Mouse (Mus musculus) heart, postnatal 0 days (tissue): ENCODE data around the gene Gm42791. TPM values are rescaled to one million over a fixed set of nuclear protein-coding genes. Genes with fewer than 3 reads are reported as not detected.

Source experiments
- ATAC-seq: fragments of 200-750 bp; cut with Nextera tagmentation; 2 replicates; pipeline ENCODE4 v1.8.0; 2017; ENCODE audit warnings: low read depth, moderate number of reproducible peaks, moderate library complexity; ENCODE audit not compliant: insufficient read depth
- DNase-seq: peaks from one replicate; pipeline ENCODE4 v3.0.0-alpha.2; 2016; ENCODE audit warnings: low spot score
- H3K27ac ChIP-seq: fragments of 300-500 bp; sonication (generic); 2 replicates; pipeline ENCODE4 v1.5.1; 2014; ENCODE audit warnings: low read depth, mild to moderate bottlenecking
- H3K27me3 ChIP-seq: fragments of 300-500 bp; sonication (generic); 2 replicates; pipeline ENCODE4 v1.6.1; 2014; ENCODE audit warnings: low read length, mixed read lengths; ENCODE audit not compliant: control insufficient read depth, insufficient read depth
- H3K36me3 ChIP-seq: fragments of 300-500 bp; sonication (generic); replicated peaks from 2 replicates; pipeline ENCODE4 v1.6.1; 2014; ENCODE audit warnings: low read length, mixed read lengths; ENCODE audit not compliant: control insufficient read depth, insufficient read depth
- H3K4me1 ChIP-seq: fragments of 300-500 bp; sonication (generic); 2 replicates; pipeline ENCODE4 v1.6.1; 2014; ENCODE audit warnings: antibody characterized with exemption; ENCODE audit not compliant: control insufficient read depth, insufficient read depth
- H3K4me2 ChIP-seq: fragments of 300-500 bp; sonication (generic); 2 replicates; pipeline ENCODE4 v1.6.1; 2014; ENCODE audit warnings: low read depth, mild to moderate bottlenecking, low read length, moderate library complexity
- H3K4me3 ChIP-seq: fragments of 300-500 bp; sonication (generic); 2 replicates; pipeline ENCODE4 v1.5.1; 2014; ENCODE audit warnings: low read depth, low read length
- H3K9ac ChIP-seq: fragments of 300-500 bp; sonication (generic); replicated peaks from 2 replicates; pipeline ENCODE4 v1.6.1; 2014; ENCODE audit warnings: low read depth, low read length, mixed read lengths
- H3K9me3 ChIP-seq: fragments of 300-500 bp; sonication (generic); replicated peaks from 2 replicates; pipeline ENCODE4 v1.6.1; 2016; ENCODE audit warnings: low read length; ENCODE audit not compliant: control insufficient read depth
- CTCF ChIP-seq: IDR thresholded peaks from 2 replicates; pipeline ENCODE4 v1.5.1; 2016; ENCODE audit warnings: antibody characterized with exemption, control low read depth, low read depth
- EP300 ChIP-seq: IDR thresholded peaks from 2 replicates; pipeline ENCODE4 v1.6.1; 2016; ENCODE audit warnings: antibody characterized with exemption, low read depth
- WGBS: fragments of 180-500 bp; shearing (Covaris S2); extraction: QIAGEN DNeasy Blood & Tissue Kit; methylation state at CpG from one replicate; pipeline ENCODE4 v1.1.7; 2014; 5-methylcytosine and 5-hydroxymethylcytosine counted together
- polyA plus RNA-seq: library from polyadenylated mRNA; unstranded; fragments of >200 nt; fragmentation: Nextera tagmentation; extraction: Ambion mirVana; gene quantifications from 2 replicates; pipeline ENCODE4 v1.2.1, GENCODE M21; 2015
- total RNA-seq: library from RNA; depleted of rRNA; stranded (reverse); fragments of >200 nt; gene quantifications from 2 replicates; pipeline ENCODE4 v1.2.3, GENCODE M21; 2014; ENCODE audit warnings: low replicate concordance

Gene Gm42791
- total and polyA plus RNA-seq, 2 experiments from 2014 or later = 1.00 TPM; not detected in 1

DNA sequence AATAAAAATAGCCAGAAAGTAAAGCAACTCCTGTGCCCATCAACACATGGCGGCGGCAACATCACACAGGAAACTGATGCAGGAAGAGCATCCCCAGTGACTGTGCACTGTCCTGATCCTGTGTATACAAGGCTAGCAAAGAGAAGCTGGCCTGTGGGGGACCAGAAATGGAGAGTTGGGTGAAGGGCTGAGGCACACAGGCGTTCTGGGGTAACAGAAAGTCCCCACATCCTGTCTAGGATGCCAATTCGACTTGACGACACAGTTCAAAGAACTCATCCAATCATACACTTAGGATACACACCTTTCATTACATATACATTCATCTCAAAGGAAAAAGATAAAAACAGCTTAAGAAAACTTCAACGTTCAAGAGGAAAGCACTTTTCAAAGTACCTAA, 106.9 kb downstream of the Gm42791 start:
- Histone ChIP-seq H3K36me3 (peaks cover 71% of the 10 kb centered on the region), H3K4me2 (no peak overlapping the region), H3K27me3 (no peaks in the 10 kb centered on the region), H3K9ac (no peak overlapping the region), H3K9me3 (no peaks in the 10 kb centered on the region), H3K27ac (no peak overlapping the region), H3K4me1 (no peaks in the 10 kb centered on the region), H3K4me3 (no peak overlapping the region)
- no peak for ATAC-seq
- TF ChIP-seq EP300 (no peak), CTCF (no peak)
- 83% methylated on average over 6 of the region's 6 CpGs for WGBS
- DNase-seq = no peak

DNA sequence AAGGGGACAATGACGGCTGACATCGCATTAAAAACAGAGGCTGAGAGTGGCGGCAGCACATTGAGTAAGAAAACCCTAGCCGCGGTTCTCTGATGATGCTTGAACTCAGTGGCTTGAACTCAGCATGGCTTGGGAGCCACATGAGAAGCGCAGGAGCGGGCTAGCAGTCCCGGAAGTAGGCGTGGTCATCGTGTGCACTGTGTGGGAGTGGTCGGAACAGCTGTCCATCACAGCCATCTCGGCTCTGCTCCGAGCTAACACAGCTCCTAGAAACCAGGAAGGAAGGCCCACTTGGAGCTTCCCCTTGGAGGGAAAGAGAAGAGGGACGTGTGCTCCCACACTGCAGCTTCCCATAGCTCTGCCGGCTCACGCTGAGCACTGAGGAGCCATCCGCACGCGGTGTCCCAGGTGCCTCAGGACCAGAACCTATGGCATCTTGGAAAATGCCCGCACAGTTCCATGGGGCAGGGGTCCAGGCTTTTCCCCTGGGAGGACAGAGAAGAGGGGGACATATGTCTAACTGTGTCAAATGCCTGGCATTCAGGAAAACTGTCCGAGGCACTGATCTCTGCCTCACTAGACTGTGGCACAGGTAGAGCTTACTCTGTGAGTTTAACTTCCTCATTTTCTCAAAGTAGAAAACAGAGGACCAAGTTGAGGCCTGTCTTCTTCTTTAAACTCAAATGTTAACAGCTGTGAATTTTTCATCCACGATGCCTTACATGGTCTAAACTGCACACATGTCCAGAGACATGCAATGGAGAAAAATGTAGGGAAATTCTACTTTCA, 108.9 kb downstream of the Gm42791 start:
- peaks cover 56% of the 10 kb centered on the region for H3K36me3 ChIP-seq
- no peak overlapping the region for H3K27ac ChIP-seq
- H3K4me2 ChIP-seq = no peak overlapping the region
- WGBS = 37% methylated on average over 22 of the region's 22 CpGs
- peak; percentile 44; the same call in 1 of the 2 replicates for ATAC-seq
- no peaks in the 10 kb centered on the region for H3K9me3 ChIP-seq
- no peaks in the 10 kb centered on the region for H3K4me1 ChIP-seq
- no peak for TF ChIP-seq EP300
- TF ChIP-seq CTCF = no peak
- no peak overlapping the region for H3K4me3 ChIP-seq
- peak; percentile 14 for DNase-seq
- no peak overlapping the region for H3K9ac ChIP-seq
- H3K27me3 ChIP-seq = no peaks in the 10 kb centered on the region

DNA sequence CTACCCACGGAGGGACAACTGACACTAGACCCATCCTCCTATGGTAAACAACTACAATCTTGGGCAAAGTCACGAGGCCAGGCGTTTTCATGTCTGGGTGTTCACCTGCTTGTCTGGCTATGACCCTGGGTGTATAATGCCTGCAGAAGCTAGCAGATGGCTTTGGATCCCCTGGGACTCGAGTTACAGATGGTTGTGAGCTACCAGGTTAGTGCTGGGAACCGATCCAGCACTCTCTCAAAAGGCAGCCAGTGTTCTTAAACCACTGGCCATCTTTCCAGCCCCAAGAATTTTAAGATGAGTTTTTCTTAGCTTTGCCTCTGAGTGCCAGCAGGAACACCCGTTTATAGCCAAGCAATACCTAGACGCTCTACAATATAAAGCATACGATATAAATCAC, 111.3 kb downstream of the Gm42791 start:
- Histone ChIP-seq H3K36me3 (peaks cover 51% of the 10 kb centered on the region), H3K9me3 (no peaks in the 10 kb centered on the region), H3K27me3 (no peaks in the 10 kb centered on the region), H3K27ac (no peak overlapping the region), H3K4me3 (no peak overlapping the region), H3K9ac (no peak overlapping the region), H3K4me1 (no peaks in the 10 kb centered on the region), H3K4me2 (no peak overlapping the region)
- no peak for ATAC-seq
- 86% methylated on average over 8 of the region's 8 CpGs for WGBS
- TF ChIP-seq EP300 (no peak), CTCF (no peak)
- DNase-seq = no peak

DNA sequence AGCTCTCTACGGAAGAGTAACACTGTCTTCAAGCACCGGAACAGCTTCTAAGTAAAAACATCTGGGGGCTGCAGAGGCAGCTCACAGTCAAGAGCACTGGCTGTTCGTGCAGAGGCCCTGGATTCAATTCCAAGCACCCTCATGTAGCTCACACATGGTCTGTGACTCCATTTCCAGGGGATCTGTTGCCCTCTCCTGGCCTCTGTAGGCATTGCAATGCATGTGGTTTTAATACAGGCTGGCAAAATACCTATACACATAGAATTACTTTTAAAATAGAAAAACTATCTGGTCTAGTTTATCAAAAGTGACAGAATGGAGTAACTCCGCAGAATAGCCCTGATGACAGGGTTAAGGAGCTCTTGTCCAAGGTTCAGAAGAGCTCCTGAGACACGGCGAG, 115.7 kb downstream of the Gm42791 start:
- ATAC-seq (no peak), DNase-seq (no peak)
- H3K27me3 ChIP-seq = no peaks in the 10 kb centered on the region
- no peak overlapping the region for H3K4me3 ChIP-seq
- WGBS = 91% methylated on average over 6 of the region's 6 CpGs
- H3K4me1 ChIP-seq = no peaks in the 10 kb centered on the region
- no peak overlapping the region for H3K4me2 ChIP-seq
- peak; percentile 28; the same call in 1 of the 2 replicates for TF ChIP-seq CTCF
- no peak for TF ChIP-seq EP300
- no peak overlapping the region for H3K9ac ChIP-seq
- no peak overlapping the region for H3K27ac ChIP-seq
- H3K9me3 ChIP-seq = no peaks in the 10 kb centered on the region
- H3K36me3 ChIP-seq = peaks cover 66% of the 10 kb centered on the region

DNA sequence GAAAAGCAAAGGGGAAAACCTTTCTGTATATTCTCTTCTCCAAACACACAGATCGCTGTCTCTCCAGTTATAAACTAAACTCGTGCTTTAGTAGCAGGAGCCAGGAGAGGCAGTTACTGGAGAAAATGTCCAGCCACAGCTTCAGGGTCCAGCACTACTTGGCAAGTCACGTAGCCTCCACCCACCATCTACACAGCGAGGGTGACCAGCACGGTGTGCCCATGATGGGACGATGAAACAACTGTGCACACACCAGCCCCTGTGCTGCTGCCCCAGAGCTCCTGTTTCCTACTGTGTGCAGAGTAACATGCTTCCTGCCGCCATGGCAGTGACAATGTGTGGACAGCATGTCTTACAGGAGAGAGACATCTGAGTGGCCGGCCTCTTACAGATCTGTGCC, 121.8 kb downstream of the Gm42791 start:
- WGBS = 76% methylated on average over 8 of the region's 8 CpGs
- no peak overlapping the region for H3K4me3 ChIP-seq
- no peaks in the 10 kb centered on the region for H3K4me1 ChIP-seq
- H3K4me2 ChIP-seq = no peak overlapping the region
- H3K27me3 ChIP-seq = no peaks in the 10 kb centered on the region
- ATAC-seq (no peak), DNase-seq (no peak)
- H3K27ac ChIP-seq = no peak overlapping the region
- no peaks in the 10 kb centered on the region for H3K9me3 ChIP-seq
- no peak overlapping the region for H3K9ac ChIP-seq
- peaks cover 54% of the 10 kb centered on the region for H3K36me3 ChIP-seq
- TF ChIP-seq EP300 (no peak), CTCF (no peak)

DNA sequence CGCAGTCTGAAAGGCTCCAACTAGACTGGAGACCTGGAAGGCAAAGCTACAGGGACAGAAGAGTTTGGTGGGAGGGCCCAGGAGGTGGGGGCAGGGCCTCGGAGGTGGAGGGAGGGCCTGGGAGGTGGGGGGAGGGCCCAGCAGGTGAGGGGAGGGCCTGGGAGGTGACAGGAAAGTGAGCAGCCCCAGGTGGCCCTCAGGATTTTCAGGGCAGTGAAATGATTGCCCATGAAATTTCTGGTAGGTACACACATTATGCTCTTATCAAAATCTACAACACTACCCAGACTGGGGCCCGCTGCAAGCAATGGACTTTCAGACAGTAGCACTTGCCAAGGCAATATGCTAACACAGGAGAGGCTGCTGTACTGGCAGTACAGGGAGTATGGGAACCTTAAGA, 125.4 kb downstream of the Gm42791 start:
- DNase-seq = no peak
- no peaks in the 10 kb centered on the region for H3K4me1 ChIP-seq
- no peaks in the 10 kb centered on the region for H3K27me3 ChIP-seq
- no peaks in the 10 kb centered on the region for H3K9me3 ChIP-seq
- no peak for TF ChIP-seq CTCF
- no peak for TF ChIP-seq EP300
- 47% methylated on average over 3 of the region's 3 CpGs for WGBS
- H3K27ac ChIP-seq = no peak overlapping the region
- H3K4me2 ChIP-seq = no peak overlapping the region
- H3K4me3 ChIP-seq = no peak overlapping the region
- ATAC-seq = no peak
- H3K36me3 ChIP-seq = peaks cover 25% of the 10 kb centered on the region; the same call in 1 of the 2 replicates
- H3K9ac ChIP-seq = no peak overlapping the region
